Mouse (Mus musculus): ENCODE data around the gene Hoxa3.

Gene Hoxa3

GRCm38 (mm10) chr6:52231885-52232567 is 18.9 kb upstream of the Hoxa3 start:
- DNase-seq (ENCODE audit: low spot score in 2 of 2): no peak

GRCm38 (mm10) chr6:52230516-52231165 is 17.5 kb upstream of the Hoxa3 start, which contains the start of gene Hoxa9:
Hoxa9 (minus strand) TSS chr6:52231089.
- no peak for DNase-seq (ENCODE audit: low spot score in 2 of 2)

GRCm38 (mm10) chr6:52229558-52230416 is 16.7 kb upstream of the Hoxa3 start:
- DNase-seq (ENCODE audit: low spot score in 2 of 2): no peak

GRCm38 (mm10) chr6:52228475-52229465 is 15.6 kb upstream of the Hoxa3 start:
- no peak for DNase-seq (ENCODE audit: low spot score in 2 of 2)

- DNase-seq (ENCODE audit: low spot score in 2 of 2): no peak
These were observed 14.5 kb upstream of the Hoxa3 start for GRCm38 (mm10) chr6:52227470-52228222.

GRCm38 (mm10) chr6:52226569-52227257 is 13.6 kb upstream of the Hoxa3 start:
- DNase-seq (ENCODE audit: low spot score in 2 of 2): no peak

- no peak for DNase-seq (ENCODE audit: low spot score in 2 of 2)
These were observed 12.8 kb upstream of the Hoxa3 start for GRCm38 (mm10) chr6:52225612-52226568.

GRCm38 (mm10) chr6:52224895-52225611 is 11.9 kb upstream of the Hoxa3 start:
- no peak for DNase-seq (ENCODE audit: low spot score in 2 of 2)

GRCm38 (mm10) chr6:52223939-52224760 is 11.0 kb upstream of the Hoxa3 start:
- no peak for DNase-seq (ENCODE audit: low spot score in 2 of 2)

- DNase-seq (ENCODE audit: low spot score in 2 of 2): no peak
These were observed 9.6 kb upstream of the Hoxa3 start for GRCm38 (mm10) chr6:52222729-52223128.

GRCm38 (mm10) chr6:52221993-52222685 is 9.0 kb upstream of the Hoxa3 start:
- no peak for DNase-seq (ENCODE audit: low spot score in 2 of 2)

GRCm38 (mm10) chr6:52221337-52221992 is 8.3 kb upstream of the Hoxa3 start, which contains the start of gene Hoxa7:
Hoxa7 (minus strand) TSS chr6:52221854.
- peak; percentile 23 to 81 for DNase-seq (ENCODE audit: low spot score in 2 of 2)

- DNase-seq (ENCODE audit: low spot score in 2 of 2): no peak
These were observed 7.8 kb upstream of the Hoxa3 start for GRCm38 (mm10) chr6:52220865-52221310.

GRCm38 (mm10) chr6:52220003-52220864 is 7.1 kb upstream of the Hoxa3 start:
- no peak for DNase-seq (ENCODE audit: low spot score in 2 of 2)
